Mouse (Mus musculus) kidney, adult 18-20 months (tissue): ENCODE results near the gene E130308A19Rik.

ENCODE experiments used
- DNase-seq: peaks from one replicate; pipeline ENCODE4 v3.0.0; 2021

The E130308A19Rik gene

DNA sequence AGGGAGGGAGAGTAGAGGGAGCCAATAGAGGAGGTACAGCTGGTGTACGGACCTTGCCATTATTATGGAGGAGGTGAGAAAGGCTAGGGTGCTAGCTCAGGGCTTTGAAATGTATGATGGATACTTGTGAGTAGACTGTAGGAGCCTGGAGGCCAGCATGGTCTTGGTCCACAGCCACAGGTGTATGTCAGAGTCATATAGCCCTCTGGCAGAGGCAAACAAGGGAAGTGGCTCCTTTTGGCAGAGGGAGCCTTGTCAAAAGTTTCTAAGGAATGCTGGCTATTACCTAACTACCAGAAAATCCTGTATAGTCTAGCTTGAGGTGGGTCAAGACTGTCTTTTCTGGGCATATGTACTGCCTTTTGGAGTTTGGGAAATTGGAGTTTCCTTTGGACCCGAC lies 14.7 kb downstream of the E130308A19Rik start:
- no peak for DNase-seq

DNA sequence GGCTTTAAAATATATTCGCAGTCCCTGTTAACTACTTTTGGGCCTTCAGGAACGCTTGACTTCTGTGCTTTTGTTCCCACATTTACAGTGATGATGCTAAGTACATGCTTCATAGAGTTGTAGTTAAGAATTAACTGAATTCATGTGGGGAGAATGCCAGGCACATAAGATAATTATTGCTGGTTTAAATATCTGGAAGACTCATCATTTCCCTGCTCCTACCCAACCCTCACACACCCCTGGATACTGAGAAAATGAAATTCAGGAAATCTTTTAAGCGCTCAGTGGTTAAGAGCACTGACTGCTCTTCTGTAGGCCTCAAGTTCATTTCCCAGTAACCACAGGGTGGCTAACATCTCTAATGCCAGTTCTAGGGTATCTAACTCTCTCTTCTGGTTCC lies 16.0 kb downstream of the E130308A19Rik start:
- DNase-seq = no peak

DNA sequence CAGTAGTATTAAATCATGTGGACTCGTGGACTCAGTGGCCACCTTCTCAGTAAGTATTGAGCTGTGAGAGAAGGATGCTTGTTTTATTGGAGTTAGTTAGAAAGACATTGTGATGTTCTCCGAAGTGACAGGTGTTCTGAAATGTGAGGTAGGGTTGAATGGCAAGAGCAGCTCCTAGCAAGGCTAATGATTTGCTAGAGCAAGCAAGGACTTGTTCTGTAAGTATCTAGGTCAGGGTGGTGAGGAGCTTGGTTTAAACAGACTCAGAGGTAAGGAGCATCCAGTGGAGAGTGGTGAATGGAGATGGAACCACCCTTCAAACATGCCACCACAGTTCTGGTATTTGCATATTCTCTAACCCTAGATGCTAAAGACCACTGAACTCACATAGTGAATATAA lies 16.6 kb downstream of the E130308A19Rik start:
- no peak for DNase-seq

DNA sequence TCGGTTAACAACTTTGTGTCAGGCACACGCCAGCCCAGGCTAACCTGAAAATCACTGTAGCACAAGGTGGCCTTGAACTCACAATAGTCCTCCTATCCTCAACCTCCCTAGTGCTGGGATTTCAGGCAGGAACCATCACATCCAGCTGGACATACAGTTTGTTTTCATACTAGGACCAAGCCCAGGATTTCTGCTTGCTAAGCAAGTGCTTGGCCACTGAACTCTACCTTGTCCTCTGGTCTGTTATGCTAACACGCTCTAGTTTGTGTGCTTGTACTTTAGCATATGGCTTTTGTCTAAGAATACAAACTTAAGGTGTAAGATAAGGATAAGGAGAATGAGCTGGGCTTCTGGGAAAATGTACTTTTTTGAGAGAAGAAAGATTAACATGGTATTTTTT lies 18.4 kb downstream of the E130308A19Rik start:
- no peak for DNase-seq

DNA sequence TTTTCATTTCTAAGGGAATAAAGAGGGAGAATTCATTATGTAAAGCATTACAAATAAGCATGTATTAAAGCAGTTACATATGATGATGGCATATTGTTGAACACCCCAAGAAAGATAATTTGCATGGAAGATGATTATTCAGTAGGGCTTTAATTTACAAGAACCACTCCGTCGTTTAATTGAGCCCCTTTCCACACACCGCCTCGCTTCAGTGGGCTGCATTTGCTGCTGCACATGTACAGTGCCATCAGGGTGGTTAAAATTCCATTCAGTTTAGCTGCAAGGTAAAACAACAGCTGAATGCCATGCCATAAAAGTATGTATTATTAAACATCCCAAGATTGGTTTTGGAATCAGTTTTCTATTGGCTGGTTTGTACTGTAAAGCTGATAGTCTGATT lies 19.0 kb downstream of the E130308A19Rik start:
- no peak for DNase-seq

DNA sequence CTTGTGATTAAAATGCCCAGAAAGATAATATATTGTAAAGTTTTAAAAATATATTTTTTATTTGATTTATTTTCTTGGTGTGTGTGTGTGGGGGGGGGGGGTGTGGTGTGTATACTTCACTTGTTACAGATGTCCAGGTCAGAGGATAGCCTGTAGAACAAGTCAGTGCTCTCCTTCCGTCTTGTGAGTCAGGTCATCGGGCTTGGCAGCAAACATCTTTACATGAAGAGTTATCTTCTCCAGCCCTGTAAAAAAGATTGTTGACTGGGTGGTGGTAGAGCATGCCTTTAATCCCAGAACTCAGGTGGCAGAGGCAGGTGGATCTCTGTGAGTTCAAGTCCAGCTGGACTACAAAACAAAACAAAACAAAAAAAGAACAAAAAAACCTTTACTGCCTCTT lies 19.6 kb downstream of the E130308A19Rik start:
- DNase-seq = no peak

DNA sequence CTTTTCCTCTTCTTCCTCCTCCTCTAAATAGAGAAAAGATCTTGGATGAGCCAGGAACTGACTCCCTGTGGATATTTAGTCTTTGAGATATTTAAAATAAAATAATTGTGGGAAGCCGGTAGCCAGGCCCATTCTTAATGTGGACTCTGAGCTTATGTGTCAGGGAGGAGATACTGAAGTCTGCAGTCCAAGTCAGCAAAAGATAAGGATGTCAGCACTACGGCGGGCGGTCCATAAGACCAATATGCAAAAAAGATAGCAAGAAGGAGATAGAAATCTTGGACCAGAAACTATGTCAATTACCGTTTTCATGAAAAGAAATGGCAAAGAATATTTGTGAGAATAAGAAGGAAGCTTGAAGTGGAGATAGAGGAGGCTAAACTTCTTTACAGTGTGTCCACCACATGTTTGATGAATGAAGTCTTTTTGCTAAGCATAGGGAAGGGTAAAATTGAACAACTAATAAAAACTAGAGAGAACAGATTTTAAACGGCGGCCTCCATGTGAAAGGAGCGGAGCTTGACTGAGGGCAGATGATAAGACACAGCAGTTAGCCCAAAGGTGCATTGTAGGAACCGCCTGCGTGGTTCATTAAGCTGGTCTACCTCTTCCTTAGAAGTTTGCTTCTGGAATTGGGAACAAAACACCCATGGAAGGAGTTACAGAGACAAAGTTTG lies 20.1 kb downstream of the E130308A19Rik start:
- no peak for DNase-seq

DNA sequence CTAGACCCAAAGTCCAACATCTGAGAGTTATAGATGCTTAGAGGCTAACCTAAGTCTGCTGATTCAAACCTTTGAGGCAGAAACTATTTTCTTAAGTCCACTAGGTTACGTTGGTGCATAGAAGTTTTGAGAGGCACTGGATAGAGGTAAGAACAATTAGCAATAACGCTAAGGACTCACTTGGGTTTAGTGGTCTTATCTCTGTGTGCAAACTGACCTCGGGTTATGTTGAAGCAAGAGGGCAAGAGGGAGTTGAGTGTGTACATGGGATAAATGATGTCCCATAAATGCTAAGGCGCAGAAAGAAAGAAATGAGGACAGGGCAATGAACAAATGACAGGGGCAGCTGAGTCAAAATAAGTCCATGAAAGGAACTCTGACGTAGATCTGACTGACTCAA lies 23.1 kb downstream of the E130308A19Rik start:
- DNase-seq = no peak

DNA sequence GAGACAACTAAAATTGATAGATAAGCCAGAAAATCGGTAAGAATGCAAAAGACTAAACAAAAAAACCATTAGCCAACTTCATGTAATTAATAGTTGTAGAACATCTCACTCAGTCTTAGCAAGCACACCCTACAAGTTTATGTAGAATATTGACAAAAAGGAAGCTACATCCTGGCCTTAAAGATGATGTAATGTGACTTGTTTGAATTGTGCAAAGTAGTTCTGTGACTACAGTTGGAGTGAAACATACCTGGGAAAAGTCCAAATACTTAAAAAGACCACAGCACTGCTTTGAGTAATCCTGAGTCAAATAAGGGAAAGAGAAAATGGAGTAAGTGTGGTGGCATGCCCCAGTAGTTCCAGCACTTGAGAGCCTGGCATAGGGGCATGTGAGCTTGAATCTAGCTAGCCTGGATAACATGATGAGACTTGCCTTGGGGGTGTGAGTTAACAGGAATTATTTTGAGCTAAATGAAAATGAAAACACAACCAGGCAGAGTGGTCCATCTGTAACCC lies 26.2 kb downstream of the E130308A19Rik start:
- DNase-seq = no peak

DNA sequence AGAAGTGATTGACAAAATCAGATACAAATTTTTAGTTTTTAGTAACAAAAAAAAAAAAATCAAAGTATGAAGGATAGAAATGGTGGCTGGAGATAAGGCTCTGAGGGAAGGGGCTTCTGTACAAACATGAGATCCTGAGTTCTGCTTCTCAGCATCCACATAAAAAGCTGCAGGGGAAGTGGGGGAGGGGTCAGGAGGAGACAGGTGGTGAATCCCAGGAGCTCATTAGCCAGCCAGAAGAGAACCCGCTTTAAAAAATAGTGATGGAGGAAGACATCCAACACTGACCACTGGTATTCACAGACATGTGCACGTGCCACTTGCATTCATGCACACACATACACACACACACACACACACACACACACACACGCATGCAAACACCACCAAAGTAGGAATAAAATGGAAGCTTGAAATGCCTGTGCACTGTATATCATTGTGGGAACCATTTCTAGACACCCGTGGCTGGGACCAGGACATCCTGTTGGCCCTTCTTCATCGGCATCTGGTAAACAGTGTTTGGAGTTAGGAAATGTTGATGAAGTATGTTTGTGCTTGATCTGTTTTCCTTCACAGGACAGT lies 30.1 kb downstream of the E130308A19Rik start:
- no peak for DNase-seq

DNA sequence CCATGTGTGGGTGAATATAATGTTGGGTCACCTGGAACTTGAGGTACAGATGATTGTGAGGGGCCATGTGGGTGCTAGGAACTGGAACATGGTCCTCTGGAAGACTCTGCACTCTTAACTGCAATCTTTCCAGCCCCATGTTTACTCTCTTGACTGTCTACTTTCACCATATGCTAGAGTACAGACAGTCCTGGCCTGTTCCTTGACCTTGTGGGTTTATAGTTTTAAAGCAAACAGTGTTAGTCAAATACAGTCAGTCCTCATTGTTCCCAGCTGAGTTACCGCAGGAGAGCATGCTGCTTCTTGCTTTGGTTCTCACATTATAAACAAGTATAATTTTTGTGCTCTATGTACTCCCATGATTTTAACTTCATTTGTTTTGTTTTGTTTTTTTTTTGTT lies 36.2 kb downstream of the E130308A19Rik start:
- DNase-seq = no peak

DNA sequence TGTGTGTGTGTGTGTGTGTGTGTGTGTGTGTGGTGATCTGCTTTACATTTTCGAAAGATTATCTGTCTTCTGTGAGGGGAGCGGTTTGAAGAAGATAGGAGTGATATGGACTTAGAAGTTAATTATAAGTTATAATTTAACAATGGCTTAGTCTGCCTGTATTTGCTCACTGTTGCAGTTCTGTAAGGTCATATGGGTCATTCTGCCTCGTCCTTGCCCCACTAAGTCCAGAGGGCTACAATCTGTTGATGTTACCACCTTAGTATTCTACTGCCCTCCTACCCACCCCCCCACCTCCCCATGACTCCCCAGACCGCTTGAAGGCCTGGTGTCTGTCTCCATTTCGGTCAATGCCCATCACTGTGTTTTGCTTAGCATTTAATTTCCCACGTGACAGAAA lies 37.4 kb downstream of the E130308A19Rik start:
- DNase-seq = no peak

DNA sequence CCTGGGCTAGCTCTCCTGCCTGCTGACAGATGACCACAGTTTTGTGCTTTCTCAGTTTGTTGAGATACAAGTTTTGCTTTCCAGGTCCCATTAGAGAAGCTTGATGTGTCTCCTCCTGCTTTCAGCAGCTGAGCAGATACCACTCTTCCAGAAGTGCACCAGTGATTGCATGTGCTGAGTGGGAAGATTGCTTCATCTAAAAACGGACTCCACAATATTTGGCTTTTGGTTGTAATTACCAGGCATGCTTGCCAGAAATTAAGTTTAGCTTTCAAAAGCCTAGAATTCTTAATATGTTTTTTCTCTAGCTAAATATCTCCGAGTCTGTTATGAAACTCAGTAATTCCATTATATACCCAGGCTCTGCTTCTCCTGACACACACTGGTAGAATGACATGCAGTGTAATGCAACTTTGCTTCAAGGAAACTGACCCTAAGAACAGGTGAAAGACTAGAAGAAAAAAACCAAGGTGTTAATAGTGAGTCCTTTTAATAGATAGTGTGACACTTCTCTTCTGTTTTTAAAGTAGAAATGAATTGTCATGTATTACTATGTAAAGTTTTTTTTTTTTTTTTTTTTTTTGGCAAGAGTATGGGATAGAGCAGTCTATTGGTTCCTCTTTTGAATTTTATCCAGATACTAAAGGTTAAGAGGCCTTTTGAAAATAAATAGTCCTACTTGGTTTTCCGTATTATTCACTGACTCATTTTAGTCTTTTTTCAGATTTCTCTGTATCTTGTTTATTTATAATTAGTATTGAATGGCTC lies 40.7 kb downstream of the E130308A19Rik start:
- DNase-seq = no peak

DNA sequence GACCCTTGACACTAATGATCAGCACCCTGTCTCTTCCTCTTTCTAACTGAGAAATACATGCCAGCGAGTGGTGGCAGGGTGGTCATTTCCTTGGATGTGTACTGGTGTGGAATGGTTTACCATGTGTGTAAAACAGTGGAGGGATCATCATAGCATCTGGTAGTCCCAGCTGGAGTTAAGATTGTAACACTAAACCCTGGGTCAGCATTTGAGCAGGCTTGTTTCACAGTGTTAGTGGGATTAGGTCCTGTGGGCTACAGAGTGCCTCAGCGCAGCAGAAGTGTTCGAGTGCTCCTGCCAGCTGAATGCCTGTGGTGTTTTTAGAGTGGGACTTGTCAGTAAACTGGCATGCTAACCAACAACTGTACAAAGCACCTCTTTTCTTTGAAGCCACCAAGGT lies 42.0 kb downstream of the E130308A19Rik start:
- DNase-seq = no peak

DNA sequence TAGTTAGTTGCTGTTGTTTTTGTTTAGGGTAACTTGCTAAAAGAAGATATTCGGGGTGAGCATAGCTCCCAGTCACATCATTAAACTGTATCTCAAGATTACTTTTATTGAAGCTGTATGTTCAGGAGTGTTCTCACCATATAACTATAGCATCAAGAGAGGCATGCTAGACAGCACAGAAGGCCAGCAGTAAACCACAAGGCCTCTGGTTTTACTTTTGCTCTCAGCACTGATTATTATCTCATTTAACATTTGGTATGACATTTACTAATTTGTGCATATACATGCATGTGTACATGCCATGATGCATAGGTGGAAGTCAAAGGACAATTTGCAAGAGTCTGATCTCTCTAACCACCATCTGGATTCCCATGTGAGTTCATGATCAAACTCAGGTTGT lies 43.1 kb downstream of the E130308A19Rik start:
- DNase-seq = no peak

DNA sequence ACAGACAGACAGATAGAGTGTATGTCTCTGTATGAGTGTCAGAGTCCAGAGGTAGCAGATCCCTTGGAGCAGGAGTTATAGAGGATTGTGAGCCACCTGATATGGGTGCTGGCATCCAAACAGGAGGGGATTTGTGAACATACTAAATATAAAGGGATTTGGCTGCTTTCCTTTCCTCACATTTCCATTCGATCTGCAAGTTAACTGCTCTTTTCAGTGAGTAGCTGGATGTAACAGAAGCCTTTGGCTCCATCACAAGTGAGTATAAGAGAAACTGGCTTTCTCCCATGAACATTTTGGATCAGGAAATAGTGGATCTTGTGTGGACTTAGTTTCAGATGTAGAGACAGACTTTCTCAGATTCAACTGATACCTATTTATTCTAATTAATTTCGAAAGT lies 44.0 kb downstream of the E130308A19Rik start:
- DNase-seq = no peak

DNA sequence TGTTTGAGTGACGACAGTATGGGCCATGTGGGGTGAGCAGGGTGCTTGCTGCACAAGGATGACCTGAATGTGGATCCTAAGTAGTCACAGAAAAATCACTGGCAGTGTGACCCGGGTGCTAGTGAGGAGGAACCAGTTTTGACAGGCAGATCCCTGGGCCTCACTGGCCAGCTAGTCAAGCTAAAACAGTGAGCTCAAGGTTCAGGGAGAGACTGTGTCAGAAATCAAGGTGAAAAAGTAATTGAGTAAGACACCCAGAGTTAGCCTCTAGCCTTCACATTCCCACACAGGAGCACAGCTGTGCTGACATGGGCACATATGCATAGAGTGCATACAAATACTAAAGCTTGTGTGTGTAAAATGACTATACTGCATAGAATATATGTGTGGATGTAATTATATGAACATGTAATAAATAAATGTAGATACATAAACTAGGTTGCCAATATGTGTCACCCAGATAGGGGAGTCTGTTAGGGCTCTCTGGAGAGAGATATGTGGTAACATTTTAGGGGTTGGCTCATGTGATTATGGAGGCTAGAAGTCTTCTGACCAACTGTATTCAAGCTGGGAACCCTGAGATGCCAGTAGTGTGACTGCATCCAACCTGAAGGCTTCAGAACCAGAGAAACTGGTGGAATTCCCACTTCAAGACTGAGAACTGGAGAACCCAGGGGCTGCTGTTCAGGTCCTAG lies 47.6 kb downstream of the E130308A19Rik start:
- no peak for DNase-seq

DNA sequence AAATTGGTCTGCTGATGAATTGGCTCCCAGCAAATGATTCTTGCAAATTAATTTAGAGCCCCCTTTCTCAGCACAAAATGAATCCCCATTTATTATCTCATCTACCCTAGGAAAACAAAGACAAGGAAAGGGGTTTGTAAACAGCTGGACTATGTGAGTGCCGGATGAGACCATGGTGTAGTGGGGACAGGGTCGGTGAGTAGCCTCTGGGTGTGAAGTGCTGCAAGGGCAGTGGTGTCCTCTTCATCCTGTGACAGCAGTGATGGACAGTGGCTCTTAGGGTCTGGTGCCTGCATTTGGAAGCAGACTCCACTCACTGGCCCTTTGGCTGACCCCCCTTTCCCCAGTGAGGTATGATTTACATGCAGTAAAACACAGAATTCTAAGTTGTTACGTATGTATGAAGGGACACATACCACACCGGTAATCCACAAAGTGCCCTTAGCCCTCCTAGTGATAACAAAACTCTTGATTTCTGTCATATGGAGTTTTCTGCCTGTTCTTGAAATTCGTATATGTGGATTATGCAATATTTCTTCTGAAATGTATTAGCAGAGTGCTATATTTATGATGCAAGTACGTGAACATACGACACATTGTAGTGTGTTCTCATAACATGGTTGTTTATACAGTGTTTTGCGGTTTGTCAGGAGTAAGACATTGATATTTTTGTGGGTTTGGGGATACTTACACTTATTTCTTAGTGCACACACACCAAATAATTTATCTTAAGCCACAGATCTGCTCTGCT lies 49.1 kb downstream of the E130308A19Rik start:
- DNase-seq = no peak

DNA sequence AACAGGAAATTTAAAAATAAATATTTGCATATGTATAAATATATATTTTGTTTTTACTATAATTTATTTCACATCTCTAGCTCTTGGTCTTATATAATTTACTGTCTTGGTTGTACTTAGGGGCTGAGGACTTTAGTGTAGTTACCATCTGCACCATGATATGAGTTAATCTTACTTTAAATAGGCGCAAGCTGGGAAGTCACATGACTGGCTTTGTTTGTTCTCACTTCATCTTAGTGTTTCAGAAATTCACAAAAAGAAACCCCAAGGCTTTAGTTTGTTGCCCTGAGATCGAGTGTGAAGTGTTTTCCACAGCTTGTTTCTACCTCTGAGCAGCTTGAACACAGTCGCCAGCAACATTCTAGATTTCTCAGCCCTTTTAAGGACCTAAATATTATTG lies 49.7 kb downstream of the E130308A19Rik start:
- no peak for DNase-seq

DNA sequence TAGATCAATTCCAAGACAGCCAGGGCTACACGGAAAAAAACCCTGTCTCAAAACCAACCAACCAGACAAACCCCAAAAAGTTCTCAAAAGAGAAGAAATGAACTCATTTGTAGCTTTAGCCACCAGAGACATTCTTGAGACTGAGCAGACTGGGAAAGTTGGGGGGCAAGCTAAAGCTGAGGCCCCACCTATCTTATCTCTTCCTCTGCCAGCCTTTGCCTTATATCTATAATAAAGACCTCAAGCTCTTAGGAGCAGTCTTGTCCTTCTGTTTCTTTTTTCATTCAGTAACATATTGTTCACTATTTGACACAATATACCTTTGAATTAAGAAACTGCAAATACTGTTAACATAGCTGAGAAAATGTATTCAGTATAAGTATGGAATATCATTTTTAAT lies 55.4 kb downstream of the E130308A19Rik start:
- DNase-seq = no peak

DNA sequence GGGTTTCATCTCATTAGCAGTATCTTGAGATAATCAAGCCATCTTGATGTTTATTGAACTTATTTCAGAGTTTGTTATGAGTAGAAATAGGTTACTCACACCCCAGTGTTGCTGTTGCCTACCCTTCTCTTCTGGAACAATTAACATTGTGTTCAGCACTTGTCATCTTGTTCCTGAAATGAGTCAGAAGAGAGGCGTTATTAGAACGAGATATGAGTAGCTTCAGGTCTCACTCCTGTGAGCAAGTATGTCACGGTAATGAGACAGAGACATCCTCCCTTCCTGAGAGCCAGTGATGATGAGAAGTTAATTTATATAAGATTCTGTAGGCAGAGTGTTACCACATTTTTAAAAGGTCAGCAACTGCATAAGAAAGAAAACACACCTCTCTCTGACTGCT lies 56.5 kb downstream of the E130308A19Rik start:
- DNase-seq = no peak

DNA sequence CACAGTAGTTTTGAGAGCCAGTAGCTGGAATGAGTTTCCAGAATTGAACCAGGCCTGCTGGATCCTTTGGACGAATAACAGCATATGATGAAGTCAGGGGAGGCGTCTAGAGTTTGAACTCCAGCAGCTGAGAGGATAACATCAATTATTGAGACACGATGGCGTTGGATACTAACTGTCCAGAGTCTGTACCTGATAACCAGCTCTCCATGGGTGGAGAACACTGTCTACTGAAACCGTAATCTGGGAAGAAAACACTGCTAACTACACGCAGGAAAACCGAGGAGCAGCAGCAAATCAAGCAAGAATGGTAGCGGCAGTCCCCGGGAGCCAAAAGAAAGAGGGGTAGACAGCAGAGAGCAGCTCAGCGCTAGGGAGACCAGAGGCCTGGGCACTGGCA lies 56.9 kb downstream of the E130308A19Rik start:
- no peak for DNase-seq

DNA sequence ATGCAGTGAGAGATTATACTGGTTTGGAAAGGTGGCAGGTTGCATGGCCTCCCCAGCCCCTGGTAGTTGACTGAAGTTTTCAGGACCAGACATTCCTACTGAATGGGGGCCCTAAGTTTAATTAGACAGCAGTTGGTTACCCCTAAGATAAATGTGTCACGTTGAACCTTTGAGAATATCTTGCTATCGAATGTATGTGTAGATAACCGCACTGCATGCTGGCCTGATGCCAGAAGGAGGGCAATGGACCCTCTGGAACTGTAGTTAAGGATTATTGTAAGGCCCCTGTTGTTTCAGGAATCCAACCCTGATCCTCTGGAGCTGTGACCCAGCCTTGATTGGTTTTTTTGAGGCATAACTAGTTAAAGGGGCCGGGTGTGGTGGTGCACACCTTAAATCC lies 58.3 kb downstream of the E130308A19Rik start:
- no peak for DNase-seq
